Mouse (Mus musculus) embryonic stem cell, embryonic (primary cell): ENCODE measurements at regions not wholly inside any gene's neighbourhood (a gene's known extent, or its start where the extent isn't known, plus 50 kb on each side); places are given as distances from the start of the nearest gene placed in this dataset.
"Not testable (repeated sequence)": the region's sequence is repeated elsewhere in the genome, so short reads cannot be mapped to it uniquely, and the experiment has no call there.

Experiments used
- CTCF ChIA-PET, 4 experiments: fragments of 300-600 bp in 2 of 4; fragments of 350-600 bp in 2 of 4; sonication (Branson Sonifier 250); formaldehyde crosslinking; loops; one replicate each; lab custom pipeline; 2022; ENCODE audit warnings: inconsistent platforms in 2 of 4; lab: Charles Lee
- POLR2A ChIA-PET, 4 experiments: fragments of 300-600 bp in 2 of 4; fragments of 350-600 bp in 2 of 4; sonication (Branson Sonifier 250); formaldehyde crosslinking; loops; one replicate each; lab custom pipeline; 2022; ENCODE audit warnings: antibody characterized with exemption in 4 of 4, inconsistent platforms in 1 of 4; lab: Charles Lee

DNA sequence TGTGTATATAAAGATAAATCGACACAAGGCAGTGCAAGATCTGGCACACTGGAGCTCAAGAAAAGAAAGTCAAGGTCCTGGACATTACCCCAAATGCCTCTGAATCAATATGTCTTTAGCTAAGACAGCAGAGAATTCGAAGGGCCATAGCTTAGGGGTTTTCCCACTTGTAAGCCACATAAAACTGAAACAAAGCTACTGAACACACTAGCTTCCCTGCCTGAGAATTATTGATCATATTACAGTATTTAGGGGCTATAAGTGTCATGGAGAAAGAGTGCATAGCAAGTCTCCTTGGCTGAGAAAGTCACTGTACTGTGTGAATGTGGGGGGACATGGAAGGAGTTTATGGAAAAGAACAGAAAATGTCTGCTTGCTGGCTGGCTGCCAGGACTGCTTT is 207.3 kb upstream of the Htr1f start:
- ChIA-PET CTCF (no interaction called here), POLR2A (interaction anchor here in 1 of 4 experiments (1.5 kb wide), 1 partner anchor 11 kb away, joined by 4 read pairs; no protein-coding TSS in a partner anchor)

GRCm38 (mm10) chr16:65315052-65315451 is 205.3 kb upstream of the Pou1f1 start:
- ChIA-PET CTCF (no interaction called here), POLR2A (no interaction called here)

- POLR2A ChIA-PET = no interaction called here
- CTCF ChIA-PET = no interaction called here
These were observed 187.9 kb upstream of the Pou1f1 start for GRCm38 (mm10) chr16:65332412-65332811.

DNA sequence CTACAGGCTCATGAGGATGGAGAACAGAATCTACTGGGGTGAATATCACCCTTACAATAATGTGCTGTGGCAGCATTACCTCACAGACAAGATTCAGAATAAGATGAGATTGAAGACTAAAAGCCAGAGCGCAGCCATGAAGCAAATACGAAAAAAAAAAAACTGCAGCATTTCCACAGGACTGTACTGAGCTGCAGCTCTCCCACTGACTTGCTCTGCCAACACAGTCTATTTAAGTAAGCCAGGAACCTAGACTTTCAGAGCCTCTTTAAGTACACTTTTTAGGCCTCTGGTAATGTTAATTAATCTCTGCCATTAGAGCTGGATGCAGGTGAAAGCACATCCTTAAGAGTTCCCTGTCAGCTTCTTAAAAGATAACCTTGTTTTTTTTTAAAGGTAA is 181.1 kb upstream of the Pou1f1 start:
- POLR2A ChIA-PET = interaction anchor here in 1 of 4 experiments (0.6 kb wide), 1 partner anchor 1166 kb away, joined by 3 read pairs; no protein-coding TSS in a partner anchor
- CTCF ChIA-PET = no interaction called here

GRCm38 (mm10) chr16:65359881-65360280 is 160.4 kb upstream of the Pou1f1 start:
- CTCF ChIA-PET = interaction anchor here in 1 of 4 experiments (0.7 kb wide), 1 partner anchor 11 kb away, joined by 3 read pairs; no protein-coding TSS in a partner anchor
- POLR2A ChIA-PET = no interaction called here

- CTCF ChIA-PET = no interaction called here
- POLR2A ChIA-PET = no interaction called here
These were observed 151.0 kb upstream of the Pou1f1 start for GRCm38 (mm10) chr16:65369271-65369670.

DNA sequence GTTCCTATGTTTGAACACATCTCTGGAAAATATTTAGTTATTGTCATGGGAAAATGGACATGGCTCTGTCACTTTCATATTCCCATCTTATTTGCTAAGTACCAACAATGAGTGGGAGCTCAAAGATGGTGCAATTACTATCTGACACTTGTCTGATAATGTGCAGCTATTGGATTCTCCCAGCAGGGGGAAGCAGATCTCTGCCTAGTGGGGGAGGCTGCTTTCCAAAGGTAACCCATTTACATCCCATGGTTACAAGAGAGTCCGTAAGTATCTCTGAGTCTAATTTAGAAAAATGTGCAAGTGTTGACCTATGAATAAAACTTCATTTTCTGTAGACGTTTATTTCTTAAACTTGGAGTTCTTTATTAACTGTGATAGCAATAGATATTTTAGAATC is 149.4 kb upstream of the Pou1f1 start:
- CTCF ChIA-PET = interaction anchor here (0.5 to 1.4 kb wide), 13 partner anchors 9 to 494 kb away, joined by 3 to 7 read pairs (median 3); no protein-coding TSS in a partner anchor
- POLR2A ChIA-PET = interaction anchor here in 1 of 4 experiments (0.5 kb wide), 1 partner anchor 14 kb away, joined by 4 read pairs; no protein-coding TSS in a partner anchor

DNA sequence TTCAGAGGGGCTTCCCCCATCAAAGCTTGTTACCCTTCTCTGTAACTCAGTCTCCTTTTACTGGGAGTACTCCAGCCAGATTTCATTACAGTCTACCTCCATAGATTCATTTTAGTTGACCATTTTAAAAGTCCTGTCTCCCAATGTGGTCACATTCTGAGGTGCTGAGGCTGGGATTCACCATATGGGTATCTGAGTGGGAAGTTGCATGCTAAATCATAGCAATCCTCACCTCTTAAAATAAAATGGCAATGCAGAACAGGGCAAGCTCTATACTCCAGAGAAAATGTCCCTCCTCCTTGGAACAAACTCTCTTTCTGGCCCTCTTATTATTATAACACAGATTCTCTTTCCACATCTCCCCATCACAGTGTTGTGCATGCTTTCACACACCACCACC is 143.8 kb upstream of the Pou1f1 start:
- ChIA-PET POLR2A (interaction anchor here in 1 of 4 experiments (1.3 kb wide), 1 partner anchor 24 kb away, joined by 3 read pairs; no protein-coding TSS in a partner anchor), CTCF (no interaction called here)

DNA sequence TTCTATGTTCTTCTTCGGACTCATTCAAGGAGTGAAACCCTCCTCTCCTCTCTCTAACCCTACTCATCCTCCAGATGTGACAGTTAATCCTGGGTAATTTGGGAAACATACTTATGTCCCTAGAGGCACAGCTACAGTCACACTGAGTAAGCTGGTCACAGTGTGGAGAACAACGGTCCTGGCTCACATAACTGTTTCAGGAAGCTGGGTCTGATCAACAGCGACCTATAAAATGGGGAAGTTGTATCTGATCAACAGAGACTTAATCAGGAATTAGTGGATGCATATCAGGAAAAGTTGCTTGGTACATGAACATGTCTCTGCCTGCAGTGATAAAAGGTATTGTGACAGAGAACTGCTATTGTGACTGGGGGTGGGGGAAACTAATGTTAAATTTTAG is 142.0 kb upstream of the Pou1f1 start:
- ChIA-PET POLR2A (no interaction called here), CTCF (no interaction called here)

GRCm38 (mm10) chr16:65379939-65380338 is 140.4 kb upstream of the Pou1f1 start:
- ChIA-PET CTCF (no interaction called here), POLR2A (no interaction called here)

DNA sequence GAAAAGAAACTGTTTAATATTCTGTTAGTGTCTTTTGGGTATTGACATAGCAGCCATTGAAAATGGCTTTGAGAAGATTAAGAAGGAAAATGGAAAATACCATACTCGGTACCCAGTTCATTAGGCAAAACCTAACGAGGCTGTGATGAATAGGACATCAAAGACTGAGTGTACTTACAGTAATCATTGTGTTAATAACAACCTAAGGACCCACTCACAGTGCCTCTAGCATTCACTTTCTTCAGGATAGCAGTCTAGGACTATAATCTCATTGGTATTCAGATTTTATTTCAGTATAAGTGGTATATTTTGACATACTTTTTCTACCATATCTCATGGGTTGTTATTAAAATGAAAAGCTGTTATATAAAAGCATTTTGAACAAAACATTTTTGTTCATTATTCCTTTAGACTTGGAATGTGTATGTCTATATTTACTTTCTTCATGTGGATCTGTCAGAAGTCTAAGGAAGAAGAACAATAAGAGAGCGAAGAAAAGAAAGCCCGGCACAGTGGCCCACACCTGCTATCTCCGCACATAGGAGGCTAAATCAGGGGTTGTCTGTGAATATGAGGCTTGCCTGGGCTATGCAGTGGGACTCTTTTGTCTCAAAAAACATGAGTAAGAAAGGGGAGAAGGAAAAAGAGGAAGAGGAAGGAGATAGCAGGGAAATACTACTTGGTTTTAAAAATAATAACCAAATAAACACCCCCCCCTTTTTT is 116.2 kb upstream of the Pou1f1 start:
- ChIA-PET POLR2A (no interaction called here), CTCF (no interaction called here)

- ChIA-PET POLR2A (no interaction called here), CTCF (no interaction called here)
These were observed 115.5 kb upstream of the Pou1f1 start for GRCm38 (mm10) chr16:65404816-65405215.

GRCm38 (mm10) chr16:65405824-65406556 is 114.3 kb upstream of the Pou1f1 start:
- ChIA-PET CTCF (no interaction called here), POLR2A (no interaction called here)

GRCm38 (mm10) chr16:65432046-65432445 is 88.3 kb upstream of the Pou1f1 start:
- CTCF ChIA-PET = interaction anchor here in 1 of 4 experiments (1.2 kb wide), 1 partner anchor 65 kb away, joined by 3 read pairs; no protein-coding TSS in a partner anchor
- POLR2A ChIA-PET = not testable (repeated sequence)

DNA sequence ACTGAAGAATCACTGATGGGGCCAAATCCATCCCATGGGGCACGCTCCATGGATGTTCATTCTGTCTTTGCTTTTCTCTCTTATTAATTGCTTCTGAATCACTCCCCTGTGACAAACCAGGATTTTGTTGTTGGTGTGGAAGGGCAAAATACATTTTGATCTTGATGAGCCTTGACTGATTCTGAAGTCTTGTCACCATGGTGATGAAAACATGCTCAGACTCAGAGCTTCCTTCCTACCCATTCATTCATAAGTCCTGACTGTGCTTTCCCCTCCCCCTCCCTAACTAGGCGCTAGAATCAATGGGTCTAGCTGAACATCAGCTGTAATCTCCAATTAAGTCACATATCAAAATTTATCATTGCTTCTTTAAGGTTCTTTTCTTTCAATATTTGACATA is 84.2 kb upstream of the Pou1f1 start:
- POLR2A ChIA-PET = no interaction called here
- CTCF ChIA-PET = no interaction called here

DNA sequence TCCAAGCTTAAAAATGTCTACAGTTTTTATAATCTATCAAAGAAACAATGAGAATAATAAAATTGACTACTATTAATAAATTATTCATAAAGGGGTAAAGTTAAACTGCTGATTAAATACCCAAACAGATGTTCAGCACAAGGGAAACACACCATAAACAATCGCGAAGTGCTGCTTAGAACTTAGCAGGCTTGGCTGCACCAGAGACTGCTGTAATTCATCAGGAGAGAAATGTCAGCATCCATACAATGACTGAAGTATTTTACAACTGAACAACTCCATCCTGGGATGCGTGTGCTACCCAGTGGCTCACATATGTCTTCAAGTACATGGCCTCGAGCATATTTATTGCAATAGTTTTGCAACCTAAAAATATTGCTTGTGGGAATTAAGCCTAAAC is 78.4 kb upstream of the Pou1f1 start:
- CTCF ChIA-PET = no interaction called here

DNA sequence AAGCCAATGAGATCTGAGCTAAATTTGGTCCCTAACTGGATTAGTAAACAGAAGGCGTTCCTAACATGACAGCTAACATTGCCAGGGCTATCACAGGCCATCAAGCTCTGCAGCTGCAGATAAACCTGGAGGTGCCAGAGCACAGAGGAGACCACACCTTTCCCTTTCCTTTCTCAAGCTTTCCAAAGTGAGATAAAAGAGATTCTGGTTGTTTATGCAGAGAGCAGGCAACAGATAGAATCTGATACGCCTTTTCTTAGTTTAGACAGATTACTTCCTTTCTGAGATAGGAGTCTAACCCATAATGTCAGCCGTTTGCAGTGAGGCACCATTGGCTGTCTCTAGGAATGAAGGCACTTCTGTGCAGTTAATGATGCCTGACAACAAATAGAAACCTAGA is 71.5 kb upstream of the Pou1f1 start:
- ChIA-PET POLR2A (no interaction called here), CTCF (no interaction called here)

More for the DNA sequence above, 78.4 kb upstream of the Pou1f1 start:
- POLR2A ChIA-PET = no interaction called here

- POLR2A ChIA-PET = no interaction called here
These were observed 69.6 kb upstream of the Pou1f1 start for GRCm38 (mm10) chr16:65450706-65451105.

GRCm38 (mm10) chr16:65451885-65452284 is 68.4 kb upstream of the Pou1f1 start:
- POLR2A ChIA-PET = no interaction called here
- CTCF ChIA-PET = no interaction called here

More at GRCm38 (mm10) chr16:65450706-65451105, 69.6 kb upstream of the Pou1f1 start:
- CTCF ChIA-PET = no interaction called here

DNA sequence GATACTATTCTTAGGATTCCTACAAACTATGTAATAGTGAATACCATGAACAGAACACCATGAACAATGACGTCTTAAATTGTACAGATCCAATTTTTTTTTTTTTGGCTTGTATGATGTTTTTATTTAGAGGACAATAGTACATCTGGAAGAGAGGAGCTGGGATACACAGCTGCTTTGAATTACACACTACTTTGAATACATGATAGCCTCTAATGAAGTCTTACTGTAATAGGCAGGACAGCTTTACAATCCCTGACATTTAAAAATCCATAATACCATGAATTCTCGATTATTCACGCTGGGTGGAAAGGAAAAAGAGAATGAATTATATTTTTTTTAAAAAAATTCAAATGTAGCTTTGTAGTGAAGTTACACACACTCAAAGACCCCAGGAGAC is 63.4 kb upstream of the Pou1f1 start:
- CTCF ChIA-PET, POLR2A ChIA-PET: not testable (repeated sequence)
